Mouse (Mus musculus) yolk sac, embryonic 10.5 days (tissue): Measurements from ENCODE around the gene Klf15.
A peak's percentile ranks its signal among the peaks of the same experiment; 100 is the strongest.

Source experiments
- DNase-seq: peaks from one replicate; pipeline ENCODE4 v3.0.0-alpha.2; 2017; ENCODE audit warnings: low spot score

The Klf15 gene

DNA sequence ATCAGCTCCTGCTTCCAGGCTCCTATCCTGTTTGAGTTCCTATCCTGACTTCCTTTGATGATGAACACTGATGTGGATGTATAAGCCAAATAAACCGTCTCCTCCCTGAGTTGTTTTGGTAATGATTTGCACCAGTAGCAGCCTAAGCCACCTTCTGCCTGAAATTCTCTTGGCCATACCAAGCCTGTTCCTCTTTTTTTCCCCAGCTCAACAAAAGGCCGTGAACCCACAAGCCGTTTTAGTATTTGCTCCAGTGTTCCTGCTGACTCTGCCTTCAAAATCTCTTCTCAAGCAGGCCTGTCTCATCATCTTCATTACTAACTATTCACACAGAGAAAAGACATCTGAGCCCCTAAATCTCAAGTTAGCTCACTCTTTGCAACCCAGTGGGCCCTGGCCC, 31.8 kb downstream of the Klf15 start:
- DNase-seq = no peak

DNA sequence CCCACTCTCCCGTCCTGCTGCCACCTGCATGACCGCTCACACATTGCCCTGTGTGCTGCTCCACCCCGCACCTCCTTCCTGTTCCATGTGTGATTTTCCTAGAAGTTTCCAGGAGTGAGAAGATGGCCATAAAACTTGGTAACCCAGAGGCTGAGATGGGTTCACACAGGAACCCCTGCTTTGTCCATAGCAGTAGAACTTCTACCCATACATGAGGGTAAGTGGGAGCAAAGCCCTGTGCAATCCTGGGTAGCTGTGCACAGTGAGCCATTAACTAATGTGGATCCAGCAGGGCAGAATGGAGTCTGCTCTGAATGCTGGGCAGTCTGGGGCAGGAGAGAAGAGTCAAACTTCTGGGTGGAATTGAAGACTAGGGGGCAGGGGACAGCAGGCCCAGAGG, 32.2 kb downstream of the Klf15 start:
- DNase-seq = no peak

DNA sequence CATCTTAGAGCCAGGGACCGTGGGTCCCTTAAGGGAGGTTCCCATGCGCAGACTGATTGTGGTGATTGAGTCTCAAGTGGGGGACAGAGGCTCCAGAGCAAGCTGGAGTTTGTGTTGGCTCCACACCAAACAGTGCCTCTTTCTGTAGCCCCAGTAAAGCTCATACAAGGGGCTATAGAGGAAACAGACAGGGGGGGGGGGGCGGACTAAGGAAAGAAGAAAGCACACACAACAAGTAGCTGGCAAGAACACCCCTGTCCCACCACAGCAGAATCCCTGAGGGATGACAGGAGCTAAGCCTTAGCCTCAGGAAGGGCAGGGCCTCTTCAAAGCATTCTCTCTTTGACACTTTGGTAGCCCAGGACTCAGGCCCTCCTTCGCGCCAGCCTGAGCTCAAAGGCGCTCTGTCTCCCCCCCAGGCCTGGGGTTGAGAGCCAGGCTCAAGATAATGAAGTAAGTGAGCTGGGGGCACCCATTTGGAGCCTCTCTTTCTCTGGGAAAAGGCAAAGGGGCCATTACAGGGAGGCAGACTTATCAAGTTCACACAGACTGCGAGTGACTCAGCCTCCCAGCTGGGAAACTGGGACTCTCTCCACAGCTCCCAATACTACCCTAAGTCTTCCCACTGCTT, 33.0 kb downstream of the Klf15 start:
- no peak for DNase-seq

DNA sequence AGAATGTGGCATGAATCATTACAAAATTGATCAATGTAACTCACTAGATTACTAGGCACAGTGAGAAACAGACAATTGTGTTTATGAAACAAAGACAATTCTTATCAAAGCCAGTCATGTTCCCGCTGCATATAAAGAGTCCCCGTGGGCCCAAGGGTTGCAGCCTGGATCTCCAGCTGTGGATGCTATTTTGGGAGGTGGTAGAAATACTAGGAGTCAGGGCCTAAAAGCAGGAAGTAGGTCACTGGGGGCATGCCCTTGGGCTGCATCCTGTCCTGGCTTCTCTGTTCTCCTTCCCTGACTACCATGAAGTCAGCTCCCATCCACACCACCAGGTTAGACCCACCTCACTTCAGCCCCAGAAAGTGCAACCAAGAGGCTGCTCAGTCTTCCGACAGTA, 33.8 kb downstream of the Klf15 start:
- DNase-seq = no peak

GRCm38 (mm10) chr6:90499509-90499908, 37.1 kb downstream of the Klf15 start:
- no peak for DNase-seq

DNA sequence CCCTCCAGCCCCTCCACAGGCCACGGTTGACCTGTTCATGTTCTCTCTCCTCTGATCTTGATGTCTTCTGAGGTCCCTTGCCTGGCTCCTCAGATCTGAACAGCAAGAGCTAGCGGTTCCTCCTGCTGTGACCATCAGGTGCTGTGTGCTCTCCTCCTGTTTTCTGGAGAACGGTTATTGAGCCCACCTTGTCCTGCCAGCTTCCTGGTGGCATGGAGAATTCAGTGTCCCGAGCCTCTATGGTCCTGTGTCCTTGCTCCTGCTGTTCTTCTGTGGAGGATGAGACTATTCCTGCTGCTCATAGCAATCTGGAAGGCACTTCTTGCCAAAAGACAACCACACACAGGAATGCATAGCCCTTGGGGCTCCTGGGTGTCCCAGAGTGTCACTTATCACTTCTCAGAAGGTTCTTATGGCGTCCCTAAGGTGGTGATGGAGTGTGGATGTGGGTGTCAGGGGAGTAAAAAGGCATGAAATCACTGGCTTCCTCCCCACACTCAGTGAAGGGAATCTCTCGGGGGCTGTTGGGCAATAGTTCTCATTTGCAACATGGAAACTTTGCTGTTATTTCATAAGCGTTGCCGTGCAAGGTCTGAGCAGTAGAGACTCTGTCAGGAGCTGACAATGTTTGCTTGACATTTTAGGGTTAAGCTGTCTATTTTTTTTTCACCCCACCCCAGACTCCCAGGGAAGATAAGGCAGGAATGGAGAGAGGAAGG, 39.0 kb downstream of the Klf15 start:
- no peak for DNase-seq

- no peak for DNase-seq
Measured at GRCm38 (mm10) chr6:90505906-90506305, 43.5 kb downstream of the Klf15 start.

DNA sequence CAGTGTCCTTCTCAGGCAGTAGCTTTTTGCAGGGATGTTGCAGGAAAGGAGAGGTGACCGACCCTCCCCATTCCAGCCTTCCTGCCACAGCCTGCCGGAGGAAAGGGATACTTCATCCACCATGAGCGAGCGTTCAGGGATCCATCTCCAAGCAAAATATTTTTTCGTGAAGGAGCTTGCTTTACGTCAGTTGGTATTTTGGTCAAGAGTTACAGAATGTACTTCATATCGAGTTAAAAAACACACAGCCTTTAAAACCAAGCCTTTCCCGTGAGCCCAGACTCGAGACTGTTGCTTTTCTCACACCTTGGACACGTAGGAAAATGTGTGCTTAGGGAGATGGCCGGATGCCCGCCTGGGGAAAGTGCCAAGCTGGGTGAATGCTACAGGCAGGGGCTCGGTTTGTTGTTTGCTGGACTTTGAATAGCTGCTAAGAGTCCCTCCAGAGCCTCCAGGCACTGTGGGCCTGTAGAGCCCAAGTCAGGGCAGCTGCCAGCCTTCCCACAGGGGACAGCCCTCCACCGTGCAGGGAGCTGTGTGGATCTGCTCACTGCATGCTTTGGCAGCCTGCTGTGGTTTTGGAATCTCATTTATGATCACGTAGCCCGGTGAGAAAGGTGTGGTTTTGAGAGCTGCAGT, 44.4 kb downstream of the Klf15 start:
- DNase-seq = no peak

DNA sequence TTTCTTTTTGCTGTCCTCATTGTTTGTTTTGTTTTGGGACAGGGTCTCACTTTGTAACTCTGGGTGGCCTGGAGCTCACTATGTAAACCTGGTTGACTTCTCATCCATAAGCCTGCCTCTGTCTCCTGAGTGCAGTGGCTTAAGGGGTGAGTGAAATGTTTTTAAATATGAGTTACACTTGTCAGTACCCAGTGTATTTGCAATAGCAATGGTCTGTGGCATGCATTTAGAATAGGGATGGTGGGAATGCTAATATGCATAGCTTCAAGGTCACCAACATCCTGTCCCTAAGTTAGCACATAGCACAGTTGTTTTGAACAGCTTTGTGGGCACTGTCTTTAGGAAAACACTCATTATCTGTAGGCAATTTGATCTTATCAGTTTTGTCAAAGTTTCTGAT, 45.1 kb downstream of the Klf15 start:
- DNase-seq = no peak

DNA sequence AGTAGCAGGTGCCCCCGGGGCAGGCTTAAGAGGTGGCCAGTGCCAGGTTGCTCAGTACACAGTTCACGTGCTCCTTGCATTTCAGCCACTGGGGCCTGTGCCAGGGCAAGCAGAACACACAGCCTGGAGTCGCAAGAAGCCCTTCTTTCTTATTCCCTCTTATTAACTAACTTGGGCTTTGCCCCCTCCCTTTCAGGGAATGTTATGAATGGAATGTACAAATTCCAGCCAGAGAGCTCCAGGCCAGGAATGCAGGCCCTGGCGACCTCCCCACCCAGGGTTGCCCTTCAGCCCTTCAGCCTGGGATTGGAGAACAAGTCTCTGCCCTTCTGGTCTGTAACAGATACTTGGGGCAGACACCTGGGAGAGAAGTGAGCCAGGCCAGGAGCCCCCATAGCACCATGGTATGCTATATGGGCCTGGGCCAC, 45.8 kb downstream of the Klf15 start:
- peak; percentile 78 for DNase-seq

DNA sequence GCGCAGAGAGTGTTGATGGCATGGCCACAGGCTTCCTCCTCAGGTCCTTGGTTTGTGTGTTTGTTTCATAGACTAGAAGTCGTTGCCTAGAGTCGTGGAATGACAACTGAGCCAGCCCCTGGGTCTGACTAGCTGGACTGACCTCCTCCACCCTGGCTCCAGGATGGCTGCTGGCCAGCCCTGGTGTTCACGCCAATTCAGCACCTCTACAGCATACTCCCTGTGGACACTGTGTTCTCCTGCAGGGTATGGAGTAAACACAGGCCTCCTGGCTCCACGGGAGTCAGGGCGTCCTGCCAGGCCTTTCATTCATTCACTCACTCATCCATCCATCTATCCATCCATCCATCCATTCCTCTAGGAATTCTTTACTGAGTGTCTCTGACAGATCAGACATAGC, 46.7 kb downstream of the Klf15 start:
- DNase-seq = no peak

DNA sequence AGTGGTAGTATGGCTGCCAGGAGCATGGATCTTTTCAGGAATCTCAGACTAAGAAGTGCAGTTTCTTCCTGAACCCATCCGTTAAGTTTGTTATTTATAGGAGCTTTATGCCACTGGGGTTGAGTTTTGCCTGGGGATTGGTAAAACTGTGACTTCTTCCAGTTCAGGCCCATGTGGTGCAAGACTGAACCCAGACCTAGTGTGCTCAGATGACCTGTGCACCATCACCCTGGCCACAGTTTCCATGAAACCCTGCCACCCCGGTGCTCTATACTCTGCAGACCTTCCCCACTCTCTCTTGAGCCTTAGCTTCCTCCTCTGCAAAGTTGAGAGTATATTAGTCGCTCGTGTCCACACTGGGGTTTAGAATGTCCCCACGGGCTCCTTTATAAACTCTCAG, 50.0 kb downstream of the Klf15 start:
- no peak for DNase-seq

- no peak for DNase-seq
Measured at GRCm38 (mm10) chr6:90513074-90513856, 50.9 kb downstream of the Klf15 start.

- DNase-seq = no peak
Measured at GRCm38 (mm10) chr6:90514369-90514768, 52.0 kb downstream of the Klf15 start.

DNA sequence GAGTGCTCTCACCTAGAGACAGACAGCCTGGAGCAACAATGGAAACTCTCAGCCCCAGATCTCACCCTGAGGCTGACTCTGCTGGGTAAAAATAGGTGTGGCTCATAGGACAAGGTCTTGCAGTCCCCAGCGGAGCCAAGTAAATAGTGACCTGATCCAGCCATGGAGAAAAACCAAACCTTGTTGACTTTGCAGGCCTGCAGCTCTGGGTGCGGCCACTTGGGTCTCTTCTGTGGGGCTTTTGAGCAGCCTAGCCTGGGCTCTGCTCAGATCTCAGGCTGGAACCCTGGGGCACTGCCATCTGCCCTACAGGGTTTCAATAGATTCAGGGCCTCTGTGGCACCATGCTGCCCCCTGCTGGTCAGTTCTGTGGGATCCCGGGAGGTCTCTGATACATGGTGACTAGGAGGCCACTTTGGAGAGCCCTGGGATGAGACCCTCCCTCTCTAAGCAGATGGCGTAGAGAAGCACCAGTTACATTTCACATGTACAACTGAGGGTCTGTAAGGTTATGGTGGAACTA, 52.6 kb downstream of the Klf15 start:
- DNase-seq = peak; percentile 70

DNA sequence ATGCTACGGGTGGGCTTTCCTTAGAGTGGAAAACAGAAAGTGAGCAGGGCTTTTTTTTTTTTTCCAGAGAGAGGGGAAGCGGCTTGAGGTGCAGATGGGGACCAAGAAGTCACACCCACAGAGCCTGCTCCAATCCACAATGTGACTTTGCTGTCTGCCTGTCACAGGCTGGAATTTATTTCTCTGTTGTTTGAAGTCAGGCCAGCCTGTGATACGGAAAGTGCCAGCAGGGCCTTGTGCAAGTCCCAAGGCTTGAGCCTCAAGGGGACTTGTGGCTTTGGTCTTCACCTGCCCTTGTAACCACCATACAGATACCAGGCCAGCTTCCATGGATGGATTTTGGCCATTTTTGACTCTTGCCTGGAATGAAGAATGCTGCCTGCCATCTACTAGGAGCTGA, 56.5 kb downstream of the Klf15 start:
- no peak for DNase-seq

GRCm38 (mm10) chr6:90519375-90519774, 57.0 kb downstream of the Klf15 start:
- DNase-seq = no peak
